Comparison of ENCODE assay signal across 19 mouse cellular contexts in the genomic region with DNA sequence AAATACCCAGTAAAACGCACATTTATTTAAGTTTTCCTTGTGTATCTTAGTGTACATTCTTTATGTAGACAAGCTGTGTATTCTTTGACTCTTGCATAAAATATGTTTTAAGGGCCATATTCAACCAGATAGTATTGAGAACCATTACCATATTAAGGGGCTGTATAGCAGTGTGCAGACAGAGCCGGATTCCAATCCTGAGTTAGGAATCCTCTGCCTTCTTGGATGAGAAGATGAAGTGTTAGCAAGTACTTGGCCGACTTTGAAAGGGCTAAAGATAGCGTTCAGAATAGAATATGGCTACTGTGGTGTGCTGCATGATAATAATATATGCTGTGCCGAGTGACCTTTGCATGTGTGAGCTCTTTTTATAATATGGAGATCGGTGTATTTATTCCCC.
DNase-seq lines count a peak whose midpoint lies in the region; ATAC-seq lines count a peak whose summit lies in the region.
"Had no signal": no experiment of that assay in that cellular context is flagged by ENCODE, and none has a peak within 500 bp of the region (broad histone marks: within the 10 kb centered on the region; RNA-seq: fewer than 3 reads in every experiment).

No protein-coding gene starts in this region.

- DNase-seq in frontal cortex, postnatal 25 days (ENCODE audit: low spot score in 2 of 2) = no peak
- peak; percentile 68 for DNase-seq in midbrain, embryonic 11.5 days (ENCODE audit: low spot score, missing footprints)
- DNase-seq: adrenal gland, adult 2 months; adrenal gland, adult 8-10 months; adrenal gland, postnatal 10 days; adrenal gland, postnatal 14 days; adrenal gland, postnatal 25 days; adrenal gland, postnatal 36 days; B cell, adult 2 months; cerebellum, adult 11 months; cerebellum, adult 11-12 months; cerebellum, adult 18-20 months had no signal

- no peak overlapping the region for H3K9ac ChIP-seq in midbrain, embryonic 11.5 days (ENCODE audit: low read length)
- H3K9ac ChIP-seq in midbrain, embryonic 16.5 days (ENCODE audit: low read depth, low read length) = no peak overlapping the region

- H3K27ac ChIP-seq in midbrain, embryonic 11.5 days (ENCODE audit: low read depth, low read length) = no peak overlapping the region
- no peak overlapping the region for H3K27ac ChIP-seq in midbrain, embryonic 16.5 days (ENCODE audit: low read length)

- ATAC-seq in frontal cortex, adult (ENCODE audit: low TSS enrichment) = peak; percentile 66; the same call in 1 of the 2 replicates
- no peak for ATAC-seq in midbrain, embryonic 11.5 days (ENCODE audit: low FRiP score)
- ATAC-seq in midbrain, embryonic 16.5 days = no peak
- ATAC-seq: activated CD4-positive, CD25-positive, alpha-beta regulatory T cell, adult 4 months; CD4-positive, CD25-positive, alpha-beta regulatory T cell, adult 4 months; Patski had no signal

- H3K4me2 ChIP-seq in midbrain, embryonic 11.5 days = no peak overlapping the region
- no peak overlapping the region for H3K4me2 ChIP-seq in midbrain, embryonic 16.5 days (ENCODE audit: low read length)

- no peaks in the 10 kb centered on the region for H3K27me3 ChIP-seq in midbrain, embryonic 11.5 days (ENCODE audit: control insufficient read depth, insufficient read depth, low read length)
- H3K27me3 ChIP-seq in midbrain, embryonic 16.5 days (ENCODE audit: control insufficient read depth, insufficient read depth, low read depth, low read length) = no peaks in the 10 kb centered on the region
- H3K27me3 ChIP-seq: CH12.LX, Patski had no signal

- 92% methylated on average over 6 of the region's 6 CpGs for WGBS in midbrain, embryonic 11.5 days
- WGBS in midbrain, embryonic 16.5 days = 90% methylated on average over 6 of the region's 6 CpGs

- H3K36me3 ChIP-seq in midbrain, embryonic 11.5 days (ENCODE audit: control insufficient read depth, insufficient read depth, low read length) = no peaks in the 10 kb centered on the region
- no peaks in the 10 kb centered on the region for H3K36me3 ChIP-seq in midbrain, embryonic 16.5 days (ENCODE audit: control insufficient read depth, insufficient read depth, low read length)
- H3K36me3 ChIP-seq: G1E had no signal

- H3K4me3 ChIP-seq in midbrain, embryonic 11.5 days (ENCODE audit: low read depth, low read length) = no peak overlapping the region
- no peak overlapping the region for H3K4me3 ChIP-seq in midbrain, embryonic 16.5 days (ENCODE audit: low read depth, low read length)

- H3K9me3 ChIP-seq in midbrain, embryonic 11.5 days (ENCODE audit: control insufficient read depth, low read length) = no peaks in the 10 kb centered on the region
- no peaks in the 10 kb centered on the region for H3K9me3 ChIP-seq in midbrain, embryonic 16.5 days (replicated peaks; ENCODE audit: control insufficient read depth, low read length, poor library complexity, severe bottlenecking)

- H3K4me1 ChIP-seq in midbrain, embryonic 11.5 days (ENCODE audit: control insufficient read depth, insufficient read depth, low read length) = peaks cover 3% of the 10 kb centered on the region; the same call in 1 of the 2 replicates
- H3K4me1 ChIP-seq in midbrain, embryonic 16.5 days (ENCODE audit: control insufficient read depth, insufficient read depth, low read length) = peaks cover 9% of the 10 kb centered on the region; the same call in 1 of the 2 replicates
